Mouse (Mus musculus): ENCODE results near the gene Myg1. TPM values are rescaled to one million over a fixed set of nuclear protein-coding genes. Genes with fewer than 3 reads are reported as not detected.
"Not testable (repeated sequence)": the region's sequence is repeated elsewhere in the genome, so short reads cannot be mapped to it uniquely, and the experiment has no call there.

Gene Myg1
- polyA plus RNA-seq, 1 experiment: 97.0 TPM

DNA sequence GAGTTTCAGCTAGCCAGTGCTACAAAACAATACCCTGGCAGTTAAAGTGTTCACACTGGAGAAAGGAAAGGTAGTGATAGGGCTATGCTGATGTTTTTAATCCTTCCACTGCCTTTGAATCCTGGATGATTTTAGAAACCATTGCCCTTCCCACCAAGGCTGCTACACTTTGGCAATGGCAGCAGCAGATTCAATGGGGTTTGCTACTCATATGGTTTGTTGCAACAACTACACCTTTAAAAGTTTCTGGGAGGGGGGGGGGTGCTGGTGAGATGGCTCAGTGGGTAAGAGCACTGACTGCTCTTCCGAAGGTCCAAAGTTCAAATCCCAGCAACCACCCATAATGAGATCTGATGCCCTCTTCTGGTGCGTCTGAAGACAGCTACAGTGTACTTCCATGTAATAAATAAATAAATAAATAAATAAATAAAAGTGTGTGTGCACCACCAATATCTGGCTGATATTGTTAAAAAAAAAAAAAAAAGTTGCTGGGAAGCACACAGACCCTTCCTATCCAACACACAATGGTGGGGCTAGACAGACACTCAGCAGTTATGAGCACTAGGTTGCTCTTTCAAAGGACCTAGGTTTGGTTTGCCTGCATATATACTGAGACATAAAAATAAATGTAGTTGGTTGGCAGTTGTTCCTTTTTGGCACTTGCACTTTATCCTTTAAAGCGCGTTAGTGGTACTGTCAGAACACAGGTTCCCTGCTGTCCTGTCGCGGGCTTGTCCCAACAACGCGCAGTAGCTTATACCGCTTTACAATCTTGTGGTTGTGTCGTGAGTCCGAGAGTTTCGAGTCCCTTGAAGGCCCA lies 6.6 kb upstream of the Myg1 start:
- Histone ChIP-seq H3K4me2 (ENCODE audit: low read depth) (peak overlapping the region; percentile 63), H3K27me3 (ENCODE audit: control insufficient read depth, insufficient read depth, insufficient read length) (no peaks in the 10 kb centered on the region), H3ac (ENCODE audit: control insufficient read depth, insufficient read length) (no peak overlapping the region), H3K4me3 (peak overlapping the region; percentile 66), H3K36me3 (ENCODE audit: control insufficient read depth, insufficient read depth) (peaks cover 23% of the 10 kb centered on the region), H3K79me2 (ENCODE audit: control insufficient read depth, insufficient read depth) (peaks cover 13% of the 10 kb centered on the region)
- TF ChIP-seq TCF12 (IDR thresholded peaks at IDR 0.05; ENCODE audit: insufficient read depth, poor library complexity, severe bottlenecking) (no peak), TCF3 (IDR thresholded peaks at IDR 0.05; ENCODE audit: insufficient read length, low read depth) (no peak), POLR2AphosphoS2 (IDR thresholded peaks at IDR 0.05; ENCODE audit: insufficient read length, low read depth) (peak; percentile 33), SRF (IDR thresholded peaks at IDR 0.05; ENCODE audit: control insufficient read depth, insufficient read length, low read depth) (no peak), POLR2A (IDR thresholded peaks at IDR 0.05; ENCODE audit: insufficient read length, low read depth) (no peak), USF1 (IDR thresholded peaks at IDR 0.05; ENCODE audit: low read depth) (no peak), MYOD1 (IDR thresholded peaks at IDR 0.05; ENCODE audit: control insufficient read depth in 1 of 3, insufficient read length in 2 of 3, low read depth in 2 of 3) (no peak), MYOG (IDR thresholded peaks at IDR 0.05; ENCODE audit: control insufficient read depth in 1 of 3, insufficient read depth in 1 of 3, insufficient read length in 2 of 3, low read depth in 2 of 3) (no peak)

DNA sequence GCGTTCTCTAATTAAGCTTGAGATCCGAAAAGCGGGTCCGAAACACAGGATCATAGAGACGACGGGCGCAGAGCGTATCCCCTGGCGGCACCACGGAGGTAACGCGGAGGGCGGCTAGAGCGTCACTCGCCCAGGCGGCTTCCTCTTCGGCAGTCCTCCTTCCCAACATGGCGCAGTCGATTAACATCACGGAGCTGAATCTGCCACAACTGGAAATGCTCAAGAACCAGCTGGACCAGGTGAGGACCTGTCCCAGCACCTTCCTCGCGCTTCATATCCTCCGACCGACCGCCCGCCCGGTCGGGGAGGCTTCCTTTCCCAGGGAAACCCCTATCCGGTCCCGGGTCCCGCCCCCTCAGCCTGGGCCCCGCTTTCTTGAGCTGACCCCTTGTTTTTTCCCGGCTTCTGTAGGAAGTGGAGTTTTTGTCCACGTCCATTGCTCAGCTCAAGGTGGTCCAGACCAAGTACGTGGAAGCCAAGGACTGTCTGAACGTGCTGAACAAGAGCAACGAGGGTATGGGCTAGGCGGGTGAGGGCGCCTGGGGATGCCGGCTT lies 5.4 kb upstream of the Myg1 start, which contains the start of gene Pfdn5:
TSS of gene Pfdn5 (plus strand) at position 95 of the 555 bp plus-strand sequence.
- Histone ChIP-seq H3K4me2 (ENCODE audit: low read depth) (peak within 1 kb of the TSS; percentile 96), H3K4me3 (peak within 1 kb of the TSS; percentile 66), H3K79me2 (ENCODE audit: control insufficient read depth, insufficient read depth) (peaks cover 13% of the 10 kb centered on the region), H3K27me3 (ENCODE audit: control insufficient read depth, insufficient read depth, insufficient read length) (no peaks in the 10 kb centered on the region), H3K36me3 (ENCODE audit: control insufficient read depth, insufficient read depth) (peaks cover 20% of the 10 kb centered on the region), H3ac (ENCODE audit: control insufficient read depth, insufficient read length) (peak within 1 kb of the TSS; percentile 16)
- TF ChIP-seq POLR2AphosphoS2 (IDR thresholded peaks at IDR 0.05; ENCODE audit: insufficient read length, low read depth) (peak; percentile 87), E2F4 (IDR thresholded peaks at IDR 0.05; ENCODE audit: insufficient read depth) (no peak), USF1 (IDR thresholded peaks at IDR 0.05; ENCODE audit: low read depth) (no peak), MYOD1 (IDR thresholded peaks at IDR 0.05; ENCODE audit: control insufficient read depth in 1 of 3, insufficient read length in 2 of 3, low read depth in 2 of 3) (peak in 1 of 3 experiments; percentile 33), MYOG (IDR thresholded peaks at IDR 0.05; ENCODE audit: control insufficient read depth in 1 of 3, insufficient read depth in 1 of 3, insufficient read length in 2 of 3, low read depth in 2 of 3) (peak in 2 of 3 experiments; percentile 16 to 52), POLR2A (IDR thresholded peaks at IDR 0.05; ENCODE audit: insufficient read length, low read depth) (peak; percentile 91), SRF (IDR thresholded peaks at IDR 0.05; ENCODE audit: control insufficient read depth, insufficient read length, low read depth) (no peak), TCF3 (IDR thresholded peaks at IDR 0.05; ENCODE audit: insufficient read length, low read depth) (no peak), CEBPB (IDR thresholded peaks at IDR 0.05; ENCODE audit: insufficient read depth, poor library complexity, severe bottlenecking) (no peak), MAX (IDR thresholded peaks at IDR 0.05; ENCODE audit: low read depth) (peak; percentile 10), REST (IDR thresholded peaks at IDR 0.05; ENCODE audit: insufficient read depth, insufficient read length) (no peak), TCF12 (IDR thresholded peaks at IDR 0.05; ENCODE audit: insufficient read depth, poor library complexity, severe bottlenecking) (no peak)

DNA sequence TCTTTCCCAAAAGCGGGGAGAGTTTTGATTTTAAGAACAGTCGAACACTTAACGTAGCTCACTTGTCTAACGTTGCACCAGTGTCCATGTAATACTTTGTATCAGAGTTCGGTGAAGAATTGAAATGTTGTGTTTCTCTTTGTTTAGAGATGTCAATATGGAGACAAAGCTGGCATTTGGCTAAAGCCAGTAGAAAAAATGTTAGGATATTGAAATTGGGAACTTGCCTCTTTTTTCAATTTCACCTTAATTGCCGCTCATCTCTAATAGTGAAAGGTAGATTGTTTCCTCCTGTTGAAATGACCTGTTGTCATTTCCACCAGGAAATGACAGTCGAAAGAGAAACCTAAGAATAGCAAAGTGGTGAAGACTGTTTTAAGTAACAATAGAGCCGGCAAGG lies 4.6 kb upstream of the Myg1 start:
- no peak for TF ChIP-seq E2F4 (IDR thresholded peaks at IDR 0.05; ENCODE audit: insufficient read depth)
- TF ChIP-seq TCF12 (IDR thresholded peaks at IDR 0.05; ENCODE audit: insufficient read depth, poor library complexity, severe bottlenecking): no peak
- no peak for TF ChIP-seq CEBPB (IDR thresholded peaks at IDR 0.05; ENCODE audit: insufficient read depth, poor library complexity, severe bottlenecking)
- TF ChIP-seq REST (IDR thresholded peaks at IDR 0.05; ENCODE audit: insufficient read depth, insufficient read length): no peak
- no peak for TF ChIP-seq MAX (IDR thresholded peaks at IDR 0.05; ENCODE audit: low read depth)
- TF ChIP-seq MYOG (IDR thresholded peaks at IDR 0.05; ENCODE audit: control insufficient read depth in 1 of 3, insufficient read depth in 1 of 3, insufficient read length in 2 of 3, low read depth in 2 of 3): no peak
- no peak for TF ChIP-seq TCF3 (IDR thresholded peaks at IDR 0.05; ENCODE audit: insufficient read length, low read depth)
- TF ChIP-seq SRF (IDR thresholded peaks at IDR 0.05; ENCODE audit: control insufficient read depth, insufficient read length, low read depth): no peak
- peak overlapping the region; percentile 66 for H3K4me3 ChIP-seq
- H3K4me2 ChIP-seq (ENCODE audit: low read depth): peak overlapping the region; percentile 96
- peak overlapping the region; percentile 16 for H3ac ChIP-seq (ENCODE audit: control insufficient read depth, insufficient read length)
- no peaks in the 10 kb centered on the region for H3K27me3 ChIP-seq (ENCODE audit: control insufficient read depth, insufficient read depth, insufficient read length)
- peaks cover 18% of the 10 kb centered on the region for H3K36me3 ChIP-seq (ENCODE audit: control insufficient read depth, insufficient read depth)
- H3K79me2 ChIP-seq (ENCODE audit: control insufficient read depth, insufficient read depth): peaks cover 16% of the 10 kb centered on the region

DNA sequence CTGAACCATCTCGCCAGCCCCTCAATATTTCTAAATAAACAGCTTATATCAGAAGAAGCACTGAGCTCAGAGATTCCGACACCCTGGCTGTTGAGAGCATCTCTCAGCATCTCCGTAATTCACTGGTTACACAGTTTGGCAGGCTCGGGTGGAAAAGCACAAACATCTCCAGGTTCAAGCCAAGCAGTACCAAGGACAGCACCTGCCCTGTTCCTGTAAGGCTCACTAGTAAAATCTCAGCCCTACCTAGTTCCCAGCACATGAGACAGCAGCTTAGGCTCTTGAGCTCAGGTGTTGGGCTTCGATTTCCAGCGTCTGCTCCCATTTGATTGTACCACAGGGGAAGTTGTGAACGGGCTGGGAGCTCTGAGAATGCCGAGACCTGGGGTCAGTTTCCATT lies 3.7 kb downstream of the Myg1 start:
- H3K27me3 ChIP-seq (ENCODE audit: control insufficient read depth, insufficient read depth, insufficient read length): no peaks in the 10 kb centered on the region
- H3K4me2 ChIP-seq (ENCODE audit: low read depth): no peak overlapping the region
- H3ac ChIP-seq (ENCODE audit: control insufficient read depth, insufficient read length): no peak overlapping the region
- TF ChIP-seq SRF (IDR thresholded peaks at IDR 0.05; ENCODE audit: control insufficient read depth, insufficient read length, low read depth) (no peak), POLR2A (IDR thresholded peaks at IDR 0.05; ENCODE audit: insufficient read length, low read depth) (no peak), MAX (IDR thresholded peaks at IDR 0.05; ENCODE audit: low read depth) (no peak), CEBPB (IDR thresholded peaks at IDR 0.05; ENCODE audit: insufficient read depth, poor library complexity, severe bottlenecking) (no peak), REST (IDR thresholded peaks at IDR 0.05; ENCODE audit: insufficient read depth, insufficient read length) (peak; percentile 71), TCF3 (IDR thresholded peaks at IDR 0.05; ENCODE audit: insufficient read length, low read depth) (no peak), MYOD1 (IDR thresholded peaks at IDR 0.05; ENCODE audit: control insufficient read depth in 1 of 3, insufficient read length in 2 of 3, low read depth in 2 of 3) (no peak)
- peaks cover 26% of the 10 kb centered on the region for H3K79me2 ChIP-seq (ENCODE audit: control insufficient read depth, insufficient read depth)
- H3K4me3 ChIP-seq: no peak overlapping the region
- peaks cover 59% of the 10 kb centered on the region for H3K36me3 ChIP-seq (ENCODE audit: control insufficient read depth, insufficient read depth)

- not testable (repeated sequence) for H3K4me3 ChIP-seq; H3K4me2 ChIP-seq (ENCODE audit: low read depth); H3K27me3 ChIP-seq (ENCODE audit: control insufficient read depth, insufficient read depth, insufficient read length); H3ac ChIP-seq (ENCODE audit: control insufficient read depth, insufficient read length)
- Histone ChIP-seq H3K36me3 (ENCODE audit: control insufficient read depth, insufficient read depth) (peaks cover 54% of the 10 kb centered on the region), H3K79me2 (ENCODE audit: control insufficient read depth, insufficient read depth) (peaks cover 26% of the 10 kb centered on the region)
Measured at GRCm38 (mm10) chr15:102335925-102336324, 4.4 kb downstream of the Myg1 start.

Data from myocyte (in vitro differentiated cells).